Mouse (Mus musculus): ENCODE results near the gene Plcb4.

DNA sequence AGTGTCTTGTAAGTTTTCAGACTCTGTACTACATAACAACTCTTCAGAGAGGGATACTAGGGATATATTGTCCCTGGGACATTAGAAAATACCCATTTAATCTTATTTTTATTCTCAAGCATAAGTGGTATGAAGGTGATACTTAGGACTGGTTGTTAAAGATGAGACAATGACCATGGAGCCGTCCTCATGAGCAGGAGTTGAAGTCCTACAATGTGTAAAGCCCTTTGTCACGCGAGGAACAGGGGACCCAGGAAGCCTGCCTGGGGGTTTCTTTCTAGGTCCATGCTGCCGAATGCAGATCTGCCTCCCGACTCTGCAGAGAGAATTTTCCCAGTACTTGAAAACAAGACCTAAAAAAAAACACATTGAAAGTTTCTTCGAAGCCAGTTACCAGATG lies 338.1 kb downstream of the Plcb4 start:
- no peak for TF ChIP-seq POLR2A (IDR thresholded peaks at IDR 0.05; ENCODE audit: extremely low read depth, insufficient read depth, low read length)
- TF ChIP-seq CTCF (IDR thresholded peaks at IDR 0.05; ENCODE audit: extremely low read depth, insufficient read depth, low read length): no peak
